Mouse (Mus musculus) heart, adult 2 months (tissue): ENCODE measurements at regions not wholly inside any gene's neighbourhood (a gene's known extent, or its start where the extent isn't known, plus 50 kb on each side); places are given as distances from the start of the nearest gene placed in this dataset.

Experiments used
- DNase-seq, 2 experiments: peaks; one replicate each; pipeline ENCODE4 v3.0.0; 2021
- H3K27ac ChIP-seq: fragments of 200-600 bp; 2 replicates; pipeline ENCODE4 v1.8.1; 2022
- H3K27me3 ChIP-seq: fragments of 200-500 bp; 2 replicates; pipeline ENCODE4 v1.6.1; 2012; ENCODE audit warnings: mild to moderate bottlenecking, low read length, inconsistent platforms, mixed read lengths; ENCODE audit not compliant: control insufficient read depth, insufficient read depth
- H3K36me3 ChIP-seq: fragments of 200-500 bp; 2 replicates; pipeline ENCODE4 v1.6.1; 2012; ENCODE audit warnings: low read length, inconsistent platforms; ENCODE audit not compliant: control insufficient read depth, insufficient read depth
- H3K4me1 ChIP-seq: fragments of 200-500 bp; 2 replicates; pipeline ENCODE4 v1.6.1; 2011; ENCODE audit warnings: low read length; ENCODE audit not compliant: control insufficient read depth, insufficient read depth
- H3K4me3 ChIP-seq: fragments of 200-600 bp; 2 replicates; pipeline ENCODE4 v1.8.1; 2022
- H3K79me2 ChIP-seq: fragments of 200-500 bp; replicated peaks from 2 replicates; pipeline ENCODE4 v1.6.1; 2012; ENCODE audit warnings: mild to moderate bottlenecking, inconsistent platforms, low read length, moderate library complexity, mixed read lengths; ENCODE audit not compliant: control insufficient read depth, insufficient read depth
- H3K9ac ChIP-seq: fragments of 200-500 bp; 2 replicates; pipeline ENCODE4 v1.6.1; 2012; ENCODE audit warnings: low read depth, mild to moderate bottlenecking, control low read depth, inconsistent platforms, low read length, mixed read lengths
- CTCF ChIP-seq: fragments of 200-600 bp; IDR thresholded peaks from 2 replicates; pipeline ENCODE4 v1.8.1; 2022; ENCODE audit warnings: antibody characterized with exemption, mild to moderate bottlenecking, moderate library complexity
- EP300 ChIP-seq: fragments of 200-500 bp; IDR thresholded peaks from 2 replicates; pipeline ENCODE4 v1.6.1; 2011; ENCODE audit warnings: low read depth, low read length, control low read depth; ENCODE audit not compliant: insufficient read depth
- POLR2A ChIP-seq: fragments of 200-500 bp; IDR thresholded peaks from 2 replicates; pipeline ENCODE4 v1.6.1; 2011; ENCODE audit warnings: mild to moderate bottlenecking, low read depth, low read length, control low read depth; ENCODE audit not compliant: insufficient read depth
- WGBS: fragments of 180-500 bp; shearing (Covaris S2); methylation state at CpG from one replicate; pipeline ENCODE4 v1.1.7; 2018; 5-methylcytosine and 5-hydroxymethylcytosine counted together
- intact Hi-C: fragments of 180-260 bp; cut with DNase I; formaldehyde crosslinking; loops from one replicate; pipeline ENCODE4 v1.15.1; 2025

DNA sequence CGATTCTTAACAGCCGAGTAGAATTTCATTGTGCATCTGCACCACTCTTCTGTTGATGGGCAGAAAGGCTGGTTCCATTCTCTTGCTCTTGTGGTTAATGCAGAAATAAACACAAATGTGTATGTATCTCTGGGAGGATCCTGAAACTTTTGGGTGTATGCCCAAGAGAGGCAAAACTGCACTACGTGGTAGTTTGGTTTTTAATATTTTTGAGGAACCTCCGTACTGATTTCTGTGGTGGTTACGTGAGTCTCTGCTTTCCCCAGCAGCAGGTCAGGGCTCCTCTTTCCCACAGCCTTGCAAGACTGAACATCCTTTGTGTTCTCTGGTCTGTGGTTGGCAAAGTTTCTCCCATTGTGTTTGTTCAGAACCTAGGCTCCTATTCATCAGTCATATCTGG, 198.9 kb upstream of the Ubash3b start:
- no peak for TF ChIP-seq POLR2A
- no peak for TF ChIP-seq EP300
- TF ChIP-seq CTCF = no peak
- WGBS = 85% methylated on average over 5 of the region's 5 CpGs
- no peaks in the 10 kb centered on the region for H3K36me3 ChIP-seq
- no peak overlapping the region for H3K9ac ChIP-seq
- no peak overlapping the region for H3K27ac ChIP-seq
- no peak overlapping the region for H3K4me3 ChIP-seq
- H3K79me2 ChIP-seq = no peaks in the 10 kb centered on the region
- intact Hi-C loops = no loop called here
- no peaks in the 10 kb centered on the region for H3K27me3 ChIP-seq
- no peak for DNase-seq
- no peaks in the 10 kb centered on the region for H3K4me1 ChIP-seq

DNA sequence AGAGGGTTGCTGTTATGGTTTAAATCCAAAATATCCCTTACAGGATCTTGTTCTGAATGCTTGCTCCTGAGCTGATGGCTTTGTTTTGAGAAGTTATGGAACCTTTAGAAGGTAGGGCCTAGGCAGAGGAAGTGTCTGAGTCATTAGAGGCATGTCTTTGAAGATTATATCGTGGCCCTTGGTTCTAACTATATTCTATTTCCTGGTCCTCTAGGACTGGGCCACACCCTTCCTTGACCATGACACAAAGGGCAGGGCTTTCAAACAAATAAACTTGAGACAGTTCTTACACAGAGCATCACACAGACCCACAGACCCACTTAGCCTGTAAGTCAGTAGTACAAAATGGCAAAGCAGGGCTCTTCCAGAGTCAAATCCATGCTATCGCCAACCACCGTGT, 197.8 kb upstream of the Ubash3b start:
- TF ChIP-seq EP300 (no peak), CTCF (no peak), POLR2A (no peak)
- no peak overlapping the region for H3K4me3 ChIP-seq
- no peak overlapping the region for H3K9ac ChIP-seq
- H3K36me3 ChIP-seq = no peaks in the 10 kb centered on the region
- no peaks in the 10 kb centered on the region for H3K27me3 ChIP-seq
- intact Hi-C loops = no loop called here
- no peaks in the 10 kb centered on the region for H3K4me1 ChIP-seq
- H3K79me2 ChIP-seq = no peaks in the 10 kb centered on the region
- DNase-seq = no peak
- WGBS = 75% methylated on average over 3 of the region's 3 CpGs
- H3K27ac ChIP-seq = no peak overlapping the region

DNA sequence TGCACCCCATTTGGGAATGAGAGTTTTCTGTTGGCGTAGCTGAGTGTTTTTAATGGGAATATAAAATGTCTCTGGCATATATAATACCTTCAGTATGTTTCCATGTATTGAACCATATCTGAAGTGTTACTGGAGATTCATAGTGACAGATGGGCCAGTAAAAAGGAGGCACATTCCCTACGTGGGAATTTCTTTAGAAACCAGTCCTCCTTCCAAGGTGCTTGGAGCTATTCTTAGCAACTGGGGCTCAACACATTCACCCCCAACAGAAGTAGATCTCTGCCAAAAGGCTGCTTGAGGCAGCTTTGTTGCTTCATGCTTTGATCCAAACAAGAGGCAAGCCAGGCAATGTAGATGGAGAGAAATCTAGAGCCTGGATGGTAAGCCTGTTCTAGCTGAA, 183.8 kb upstream of the Ubash3b start:
- Histone ChIP-seq H3K4me1 (no peaks in the 10 kb centered on the region), H3K4me3 (no peak overlapping the region), H3K9ac (no peak overlapping the region), H3K36me3 (no peaks in the 10 kb centered on the region), H3K27ac (no peak overlapping the region), H3K27me3 (no peaks in the 10 kb centered on the region), H3K79me2 (no peaks in the 10 kb centered on the region)
- intact Hi-C loops = no loop called here
- WGBS = 67% methylated on average over 2 of the region's 2 CpGs
- DNase-seq = no peak
- TF ChIP-seq CTCF (no peak), EP300 (no peak), POLR2A (no peak)

DNA sequence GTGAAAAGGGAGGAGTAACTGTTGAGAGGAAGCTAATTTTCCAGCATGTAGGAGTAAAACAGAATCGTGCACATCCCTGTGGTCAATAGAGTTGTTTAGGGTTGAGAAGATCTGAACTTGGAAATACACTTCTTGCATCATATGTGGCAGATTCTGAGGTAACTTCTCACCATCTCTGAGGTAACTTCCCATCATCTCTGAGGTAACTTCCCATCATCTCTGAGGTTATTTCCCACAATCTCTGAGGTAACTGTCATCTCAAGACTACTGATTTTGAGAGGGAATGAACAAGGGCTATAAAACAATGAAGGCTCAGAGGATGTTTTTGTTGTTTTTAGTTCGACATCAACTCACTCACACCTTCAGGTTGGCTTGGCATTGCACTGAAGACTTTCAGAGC, 175.9 kb upstream of the Ubash3b start:
- 68% methylated on average over 2 of the region's 2 CpGs for WGBS
- Histone ChIP-seq H3K4me1 (no peaks in the 10 kb centered on the region; the same call in 1 of the 2 replicates), H3K9ac (no peak overlapping the region), H3K79me2 (no peaks in the 10 kb centered on the region), H3K4me3 (no peak overlapping the region), H3K36me3 (no peaks in the 10 kb centered on the region), H3K27ac (no peak overlapping the region), H3K27me3 (peaks cover 1% of the 10 kb centered on the region; the same call in 1 of the 2 replicates)
- intact Hi-C loops = no loop called here
- TF ChIP-seq CTCF (no peak), POLR2A (no peak), EP300 (no peak)
- no peak for DNase-seq

DNA sequence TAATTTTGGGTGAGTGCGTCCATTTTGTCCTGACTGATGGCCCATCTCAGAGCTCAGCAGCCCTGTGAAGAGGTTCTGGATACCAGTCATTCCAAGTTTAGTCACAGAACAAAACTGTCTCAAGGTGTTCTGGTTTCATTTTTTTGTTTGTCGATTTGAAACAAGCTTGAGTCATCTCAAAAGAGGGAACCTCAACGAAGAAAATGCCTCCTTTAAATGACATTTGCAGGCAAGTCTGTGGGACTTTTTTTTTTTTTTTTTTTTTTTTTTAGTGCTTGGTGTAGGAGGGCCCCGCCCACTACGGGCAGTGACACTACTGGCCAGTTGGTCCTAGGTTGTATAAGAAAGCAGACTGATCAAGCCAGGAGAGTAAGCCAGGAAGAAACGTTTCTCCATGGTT, 175.3 kb upstream of the Ubash3b start:
- Histone ChIP-seq H3K9ac (no peak overlapping the region), H3K79me2 (no peaks in the 10 kb centered on the region), H3K27me3 (peaks cover 1% of the 10 kb centered on the region; the same call in 1 of the 2 replicates), H3K27ac (no peak overlapping the region), H3K4me1 (no peaks in the 10 kb centered on the region; the same call in 1 of the 2 replicates), H3K36me3 (no peaks in the 10 kb centered on the region), H3K4me3 (no peak overlapping the region)
- intact Hi-C loops = no loop called here
- 73% methylated on average over 6 of the region's 6 CpGs for WGBS
- no peak for TF ChIP-seq CTCF
- TF ChIP-seq EP300 = no peak
- TF ChIP-seq POLR2A = no peak
- no peak for DNase-seq

DNA sequence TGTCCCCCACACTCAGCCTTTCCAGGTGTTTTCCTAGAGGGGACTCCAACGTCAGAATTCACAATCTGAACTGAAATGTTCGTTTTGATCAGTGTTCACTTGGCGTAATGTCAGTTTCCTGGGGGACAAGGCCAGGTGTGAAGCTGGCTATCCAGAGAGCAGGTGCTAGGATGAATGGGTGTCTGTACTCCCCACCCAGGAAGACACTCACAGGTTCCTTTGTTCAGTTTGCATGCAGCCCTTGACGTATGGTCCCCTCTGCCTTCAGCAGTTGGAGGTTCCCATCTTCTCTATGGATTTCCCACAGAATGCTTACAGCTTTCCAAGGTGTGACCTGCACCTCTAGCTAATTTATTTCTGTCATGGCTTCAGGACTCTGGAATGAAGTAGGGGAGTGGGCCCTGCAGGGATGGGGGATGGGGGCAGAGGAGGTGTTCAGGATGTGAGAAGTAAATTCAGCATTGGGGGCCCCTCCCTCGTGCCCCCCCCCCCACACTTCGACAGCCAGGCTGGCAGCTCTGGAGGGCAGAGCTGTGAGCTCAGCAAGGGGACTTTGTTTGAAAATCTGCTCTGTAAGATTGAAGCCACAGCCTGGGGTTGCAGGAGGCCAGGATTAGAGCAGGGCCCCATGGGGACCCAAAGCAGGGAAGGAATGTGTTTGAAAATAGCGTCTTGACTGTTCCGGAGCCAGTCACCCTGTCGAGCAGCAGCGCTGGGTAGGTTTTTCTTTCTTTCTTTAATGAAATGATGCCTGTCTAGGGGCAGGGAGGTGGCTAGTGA, 173.2 kb upstream of the Ubash3b start:
- Histone ChIP-seq H3K4me3 (no peak overlapping the region), H3K27ac (no peak overlapping the region), H3K79me2 (no peaks in the 10 kb centered on the region), H3K27me3 (peaks cover 1% of the 10 kb centered on the region; the same call in 1 of the 2 replicates), H3K4me1 (no peaks in the 10 kb centered on the region; the same call in 1 of the 2 replicates), H3K9ac (no peak overlapping the region), H3K36me3 (no peaks in the 10 kb centered on the region)
- WGBS = 56% methylated on average over 10 of the region's 10 CpGs
- intact Hi-C loops = no loop called here
- TF ChIP-seq EP300 = no peak
- TF ChIP-seq POLR2A = no peak
- TF ChIP-seq CTCF = no peak
- DNase-seq = no peak

DNA sequence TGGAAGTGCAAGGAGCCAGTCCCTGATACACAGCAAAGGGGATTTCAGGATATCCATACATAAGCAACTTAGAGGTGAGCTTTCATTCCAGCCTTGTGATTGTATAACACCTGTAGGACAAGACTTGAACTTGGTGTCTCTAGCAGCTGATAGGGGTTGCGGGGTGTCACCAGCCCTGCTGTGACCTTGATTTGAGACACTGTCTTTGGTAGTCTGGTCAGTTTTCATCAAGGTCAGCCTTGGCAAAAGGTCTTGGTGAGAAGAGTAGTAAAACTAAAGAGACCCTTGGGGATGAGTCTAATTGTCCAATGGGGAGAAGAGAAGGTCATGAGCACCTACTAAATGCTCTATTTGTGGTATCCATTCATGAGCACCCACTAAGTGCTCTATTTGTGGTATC, 172.0 kb upstream of the Ubash3b start:
- DNase-seq = no peak
- intact Hi-C loops = no loop called here
- H3K9ac ChIP-seq = no peak overlapping the region
- H3K79me2 ChIP-seq = no peaks in the 10 kb centered on the region
- H3K27me3 ChIP-seq = peaks cover 1% of the 10 kb centered on the region; the same call in 1 of the 2 replicates
- no peak overlapping the region for H3K27ac ChIP-seq
- WGBS = 100% methylated on average over 1 of the region's 1 CpGs
- H3K4me3 ChIP-seq = no peak overlapping the region
- H3K4me1 ChIP-seq = no peaks in the 10 kb centered on the region; the same call in 1 of the 2 replicates
- no peak for TF ChIP-seq POLR2A
- TF ChIP-seq EP300 = no peak
- TF ChIP-seq CTCF = no peak
- no peaks in the 10 kb centered on the region for H3K36me3 ChIP-seq
